Mouse (Mus musculus): Measurements from ENCODE around the gene Nol11. TPM values are rescaled to one million over a fixed set of nuclear protein-coding genes. Genes with fewer than 3 reads are reported as not detected.

The Nol11 gene
- 1.3 and 1.6 TPM in 2 replicates for polyA plus RNA-seq (2012)

DNA sequence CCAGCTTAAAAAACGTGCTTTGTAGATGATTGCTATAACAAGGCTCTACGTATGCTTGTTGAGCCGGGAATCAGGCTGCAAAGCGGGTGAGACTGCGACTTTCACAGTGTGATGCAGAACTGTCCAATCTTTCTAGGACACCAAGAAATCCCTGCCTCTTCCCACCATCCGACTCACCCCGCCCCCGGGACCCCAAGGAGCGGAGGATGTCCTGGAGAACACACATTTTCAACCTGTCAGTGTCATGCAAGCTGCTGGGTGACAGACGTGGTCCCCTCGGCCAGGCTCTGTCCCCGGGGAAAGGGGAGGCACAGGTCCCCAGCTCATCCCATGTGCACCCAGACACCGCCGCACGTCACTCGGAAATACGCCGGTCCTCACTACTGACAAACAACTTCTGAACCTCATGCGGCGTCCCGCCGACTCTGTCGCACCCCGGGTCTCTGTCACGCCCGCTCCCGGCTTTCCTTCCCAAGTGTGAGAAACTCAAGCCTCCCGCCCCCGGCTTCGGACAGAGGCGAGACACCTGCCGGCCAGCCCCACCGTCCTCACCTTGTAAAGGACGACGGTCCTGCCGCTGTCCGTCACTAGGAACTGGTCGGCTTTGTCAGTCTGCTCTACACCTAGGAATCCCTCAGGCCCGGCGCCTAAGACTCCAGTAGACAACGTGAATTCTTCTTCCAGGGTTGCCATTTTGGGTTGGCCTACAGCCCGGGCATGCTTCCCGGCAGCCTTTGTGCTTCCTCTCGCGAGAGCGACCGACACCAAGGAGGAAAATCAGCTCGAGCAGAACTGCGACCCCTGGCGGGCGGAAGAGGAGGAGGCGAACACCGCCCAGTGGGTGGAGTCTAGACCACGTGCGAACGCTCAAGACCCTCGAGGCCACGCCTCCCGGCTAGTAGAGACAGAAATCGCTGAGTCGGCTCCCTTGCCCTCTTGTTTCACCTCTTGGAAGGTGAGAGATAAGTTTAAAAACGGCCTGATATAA is at the start of gene Nol11:
TSS of gene Nol11 (minus strand) at position 817 of the 988 bp plus-strand sequence.

DNA sequence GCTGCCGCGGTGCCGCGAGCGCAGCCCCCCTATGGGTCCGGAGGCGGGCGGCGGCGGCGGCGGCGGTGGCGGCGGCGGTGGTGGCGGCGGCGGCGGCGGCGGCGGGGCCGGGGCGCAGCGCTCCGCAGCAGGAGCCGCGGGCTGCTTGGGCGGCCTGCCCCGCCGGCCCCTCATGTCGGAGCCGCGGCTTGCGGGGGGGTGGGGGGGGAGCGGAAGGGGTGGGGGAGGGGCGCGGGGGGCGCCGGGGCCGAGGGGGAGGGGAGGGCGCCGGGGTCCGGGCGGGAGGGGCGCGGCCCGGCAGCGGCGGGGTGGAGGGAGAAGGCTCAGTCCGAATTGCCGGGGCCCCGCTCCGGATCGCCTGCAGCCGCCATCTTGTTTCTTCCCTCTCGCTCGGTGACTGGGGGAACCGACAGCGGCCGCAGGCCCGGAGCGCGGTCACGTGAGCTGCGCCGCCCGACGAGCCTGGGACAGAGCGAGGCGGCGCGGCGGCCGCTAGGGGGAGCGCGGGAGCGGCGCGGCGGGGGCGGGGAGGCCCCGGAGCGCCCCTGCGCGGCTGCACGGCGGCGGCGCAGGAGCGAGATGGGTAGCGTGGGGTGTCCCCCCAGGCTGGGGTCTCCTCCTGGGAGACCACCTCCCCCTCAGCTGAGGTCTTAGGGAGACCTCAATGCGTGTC is 57.3 kb downstream of the Nol11 start, which contains the start of gene Bptf:
TSS of gene Bptf (minus strand) at position 379 of the 673 bp plus-strand sequence.

Other genes starting within 250 kb of the Nol11 start
- 9.2 and 16.6 TPM in 2 replicates for gene Kpna2, start 189.8 kb downstream of the Nol11 start, polyA plus RNA-seq (2012)
- 0.45 and 0.52 TPM in 2 replicates for gene 1810010H24Rik, start 163.7 kb downstream of the Nol11 start, polyA plus RNA-seq (2012)
- gene Bptf, start 57.3 kb downstream of the Nol11 start, polyA plus RNA-seq (2012) = 130 and 166 TPM in 2 replicates